Mouse (Mus musculus): ENCODE data around the gene Phactr3. TPM values are rescaled to one million over a fixed set of nuclear protein-coding genes. Genes with fewer than 3 reads are reported as not detected.
"Not testable (repeated sequence)": the region's sequence is repeated elsewhere in the genome, so short reads cannot be mapped to it uniquely, and the experiment has no call there.

Gene Phactr3
- polyA plus RNA-seq (2015; fragmentation: Nextera tagmentation; extraction: Ambion mirVana) = 0.38 and 0.70 TPM in 2 replicates

GRCm38 (mm10) chr2:178118801-178119560 lies at the start of gene Phactr3:
Phactr3 (plus strand) TSS chr2:178118975.
- Histone ChIP-seq H3K27ac (no peak within 1 kb of the TSS), H3K4me3 (peak within 1 kb of the TSS; percentile 44), H3K9me3 (no peaks in the 10 kb centered on the region), H3K4me1 (peaks cover 12% of the 10 kb centered on the region), H3K36me3 (no peaks in the 10 kb centered on the region), H3K4me2 (peak within 1 kb of the TSS; percentile 90), H3K9ac (no peak within 1 kb of the TSS), H3K27me3 (peaks cover 21% of the 10 kb centered on the region)
- 2% methylated on average over 45 of the region's 45 CpGs for WGBS
- ATAC-seq (ENCODE audit: insufficient number of reproducible peaks, low FRiP score, low TSS enrichment, low read depth) = no peak

- not testable (repeated sequence) for H3K36me3 ChIP-seq; H3K9ac ChIP-seq; ATAC-seq (ENCODE audit: insufficient number of reproducible peaks, low FRiP score, low TSS enrichment, low read depth); H3K9me3 ChIP-seq; H3K27me3 ChIP-seq; H3K4me1 ChIP-seq; H3K27ac ChIP-seq
- H3K4me2 ChIP-seq = peak within 1 kb of the TSS; percentile 46
- 0% methylated on average over 6 of the region's 14 CpGs for WGBS
- H3K4me3 ChIP-seq = peak within 1 kb of the TSS; percentile 45
These were observed 40.5 kb upstream of the Phactr3 start, which contains the start of gene Zfp931 for GRCm38 (mm10) chr2:178078166-178078717. Zfp931 (minus strand) TSS chr2:178078476.

- no peak overlapping the region for H3K4me2 ChIP-seq
- H3K36me3 ChIP-seq = no peaks in the 10 kb centered on the region
- no peak overlapping the region for H3K27ac ChIP-seq
- no peak for ATAC-seq (ENCODE audit: insufficient number of reproducible peaks, low FRiP score, low TSS enrichment, low read depth)
- H3K9me3 ChIP-seq = no peaks in the 10 kb centered on the region
- no peaks in the 10 kb centered on the region for H3K27me3 ChIP-seq
- H3K4me1 ChIP-seq = no peaks in the 10 kb centered on the region
- no peak overlapping the region for H3K4me3 ChIP-seq
- H3K9ac ChIP-seq = no peak overlapping the region
These were observed 29.2 kb upstream of the Phactr3 start for GRCm38 (mm10) chr2:178089586-178089985.

GRCm38 (mm10) chr2:178098021-178098420 lies 20.8 kb upstream of the Phactr3 start:
- ATAC-seq (ENCODE audit: insufficient number of reproducible peaks, low FRiP score, low TSS enrichment, low read depth) = no peak
- H3K36me3 ChIP-seq = no peaks in the 10 kb centered on the region
- no peak overlapping the region for H3K27ac ChIP-seq
- WGBS = 4% methylated on average over 2 of the region's 2 CpGs
- no peak overlapping the region for H3K4me3 ChIP-seq
- H3K27me3 ChIP-seq = 0 out of 2 replicates have a peak, but pooled peaks cover 3% of the 10 kb centered on the region
- no peak overlapping the region for H3K9ac ChIP-seq
- no peaks in the 10 kb centered on the region for H3K4me1 ChIP-seq
- H3K4me2 ChIP-seq = no peak overlapping the region
- no peaks in the 10 kb centered on the region for H3K9me3 ChIP-seq

GRCm38 (mm10) chr2:178101957-178102356 lies 16.8 kb upstream of the Phactr3 start:
- Histone ChIP-seq H3K4me2 (no peak overlapping the region), H3K27ac (no peak overlapping the region), H3K4me3 (no peak overlapping the region), H3K9ac (no peak overlapping the region), H3K27me3 (0 out of 2 replicates have a peak, but pooled peaks cover 3% of the 10 kb centered on the region), H3K9me3 (no peaks in the 10 kb centered on the region), H3K4me1 (no peaks in the 10 kb centered on the region), H3K36me3 (no peaks in the 10 kb centered on the region)
- no peak for ATAC-seq (ENCODE audit: insufficient number of reproducible peaks, low FRiP score, low TSS enrichment, low read depth)
- WGBS = 11% methylated on average over 7 of the region's 7 CpGs

- Histone ChIP-seq H3K36me3 (no peaks in the 10 kb centered on the region), H3K9ac (no peak overlapping the region), H3K4me2 (no peak overlapping the region), H3K4me3 (no peak overlapping the region), H3K4me1 (peaks cover 12% of the 10 kb centered on the region), H3K9me3 (no peaks in the 10 kb centered on the region), H3K27ac (no peak overlapping the region), H3K27me3 (peaks cover 21% of the 10 kb centered on the region)
- 25% methylated on average over 12 of the region's 12 CpGs for WGBS
- no peak for ATAC-seq (ENCODE audit: insufficient number of reproducible peaks, low FRiP score, low TSS enrichment, low read depth)
These were observed 829 bp upstream of the Phactr3 start for GRCm38 (mm10) chr2:178117946-178118345.

GRCm38 (mm10) chr2:178119561-178120355 lies 983 bp downstream of the Phactr3 start:
- Histone ChIP-seq H3K4me1 (peaks cover 12% of the 10 kb centered on the region), H3K36me3 (no peaks in the 10 kb centered on the region), H3K4me2 (peak overlapping the region; percentile 90), H3K9me3 (no peaks in the 10 kb centered on the region), H3K4me3 (peak overlapping the region; percentile 44), H3K9ac (no peak overlapping the region), H3K27me3 (peaks cover 21% of the 10 kb centered on the region), H3K27ac (no peak overlapping the region)
- WGBS = 17% methylated on average over 19 of the region's 19 CpGs
- no peak for ATAC-seq (ENCODE audit: insufficient number of reproducible peaks, low FRiP score, low TSS enrichment, low read depth)

GRCm38 (mm10) chr2:178120356-178120645 lies 1.5 kb downstream of the Phactr3 start:
- no peak overlapping the region for H3K27ac ChIP-seq
- H3K4me3 ChIP-seq = no peak overlapping the region
- H3K9me3 ChIP-seq = no peaks in the 10 kb centered on the region
- no peaks in the 10 kb centered on the region for H3K36me3 ChIP-seq
- H3K9ac ChIP-seq = no peak overlapping the region
- no peak for ATAC-seq (ENCODE audit: insufficient number of reproducible peaks, low FRiP score, low TSS enrichment, low read depth)
- peaks cover 21% of the 10 kb centered on the region for H3K27me3 ChIP-seq
- no peak overlapping the region for H3K4me2 ChIP-seq
- H3K4me1 ChIP-seq = peaks cover 12% of the 10 kb centered on the region

- H3K9ac ChIP-seq = no peak overlapping the region
- no peaks in the 10 kb centered on the region for H3K9me3 ChIP-seq
- H3K27ac ChIP-seq = no peak overlapping the region
- 84% methylated on average over 8 of the region's 8 CpGs for whole genome bisulfite sequencing
- H3K36me3 ChIP-seq = no peaks in the 10 kb centered on the region
- H3K27me3 ChIP-seq = peaks cover 21% of the 10 kb centered on the region
- H3K4me3 ChIP-seq = no peak overlapping the region
- no peak overlapping the region for H3K4me2 ChIP-seq
- peaks cover 12% of the 10 kb centered on the region for H3K4me1 ChIP-seq
- ATAC-seq (ENCODE audit: insufficient number of reproducible peaks, low FRiP score, low TSS enrichment, low read depth) = no peak
These were observed 2.0 kb downstream of the Phactr3 start for GRCm38 (mm10) chr2:178120651-178121374.

- Histone ChIP-seq H3K4me1 (peaks cover 12% of the 10 kb centered on the region), H3K9ac (no peak overlapping the region), H3K27ac (no peak overlapping the region), H3K4me3 (no peak overlapping the region), H3K36me3 (no peaks in the 10 kb centered on the region), H3K27me3 (peaks cover 21% of the 10 kb centered on the region), H3K9me3 (no peaks in the 10 kb centered on the region), H3K4me2 (no peak overlapping the region)
- 33% methylated on average over 2 of the region's 2 CpGs for WGBS
- no peak for ATAC-seq (ENCODE audit: insufficient number of reproducible peaks, low FRiP score, low TSS enrichment, low read depth)
These were observed 2.6 kb downstream of the Phactr3 start for GRCm38 (mm10) chr2:178121375-178121688.

GRCm38 (mm10) chr2:178121946-178122665 lies 3.3 kb downstream of the Phactr3 start:
- Histone ChIP-seq H3K9me3 (no peaks in the 10 kb centered on the region), H3K36me3 (no peaks in the 10 kb centered on the region), H3K27me3 (peaks cover 21% of the 10 kb centered on the region), H3K4me1 (peaks cover 12% of the 10 kb centered on the region), H3K4me2 (no peak overlapping the region), H3K4me3 (no peak overlapping the region), H3K27ac (no peak overlapping the region), H3K9ac (no peak overlapping the region)
- ATAC-seq (ENCODE audit: insufficient number of reproducible peaks, low FRiP score, low TSS enrichment, low read depth) = no peak
- 26% methylated on average over 4 of the region's 4 CpGs for WGBS
